Mouse (Mus musculus): ENCODE data around the gene Nr1h2. TPM values are rescaled to one million over a fixed set of nuclear protein-coding genes. Genes with fewer than 3 reads are reported as not detected.
A peak's percentile ranks its signal among the peaks of the same experiment; 100 is the strongest.

Gene Nr1h2
- total RNA-seq, 2 experiments from 2014 or later: 28.9 to 31.1 TPM

GRCm38 (mm10) chr7:44533746-44534045, 20.1 kb downstream of the Nr1h2 start:
- DNase-seq: no peak
- intact Hi-C loops (cut with DNase I): no loop called here

- intact Hi-C loops (cut with DNase I): no loop called here
- DNase-seq: no peak
These were observed 20.6 kb downstream of the Nr1h2 start for GRCm38 (mm10) chr7:44532918-44533745.

GRCm38 (mm10) chr7:44531946-44532732, 21.6 kb downstream of the Nr1h2 start, which contains the start of gene Spib:
Gene Spib (minus strand): TSS chr7:44532071.
- DNase-seq: no peak
- intact Hi-C loops (cut with DNase I): no loop called here

GRCm38 (mm10) chr7:44531207-44531606, 22.5 kb downstream of the Nr1h2 start:
- no peak for DNase-seq
- intact Hi-C loops (cut with DNase I): no loop called here

GRCm38 (mm10) chr7:44530507-44530906, 23.2 kb downstream of the Nr1h2 start:
- intact Hi-C loops (cut with DNase I): no loop called here

GRCm38 (mm10) chr7:44529518-44529917, 24.2 kb downstream of the Nr1h2 start:
- no peak for DNase-seq
- intact Hi-C loops (cut with DNase I): no loop called here

More at GRCm38 (mm10) chr7:44530507-44530906, 23.2 kb downstream of the Nr1h2 start:
- no peak for DNase-seq

- intact Hi-C loops (cut with DNase I): no loop called here
- DNase-seq: peak; percentile 67 to 79
These were observed 26.0 kb downstream of the Nr1h2 start for GRCm38 (mm10) chr7:44527483-44528398.

GRCm38 (mm10) chr7:44526414-44527154, 27.2 kb downstream of the Nr1h2 start:
- intact Hi-C loops (cut with DNase I): no loop called here

GRCm38 (mm10) chr7:44525126-44525832, 28.5 kb downstream of the Nr1h2 start:
- intact Hi-C loops (cut with DNase I): no loop called here
- DNase-seq: peak; percentile 87 to 92

More at GRCm38 (mm10) chr7:44526414-44527154, 27.2 kb downstream of the Nr1h2 start:
- no peak for DNase-seq

GRCm38 (mm10) chr7:44524502-44524901, 29.2 kb downstream of the Nr1h2 start, which contains the start of gene Mybpc2:
Gene Mybpc2 (minus strand): TSS chr7:44524656.
- peak; percentile 65 to 74 for DNase-seq
- intact Hi-C loops (cut with DNase I): no loop called here

GRCm38 (mm10) chr7:44523056-44523455, 30.7 kb downstream of the Nr1h2 start:
- peak; percentile 49 to 55 for DNase-seq
- intact Hi-C loops (cut with DNase I): no loop called here

- DNase-seq: peak; percentile 50 to 54
- intact Hi-C loops (cut with DNase I): no loop called here
These were observed 32.0 kb downstream of the Nr1h2 start for GRCm38 (mm10) chr7:44521710-44522109.

- no peak for DNase-seq
- intact Hi-C loops (cut with DNase I): no loop called here
These were observed 32.8 kb downstream of the Nr1h2 start for GRCm38 (mm10) chr7:44520990-44521389.

- intact Hi-C loops (cut with DNase I): no loop called here
- no peak for DNase-seq
These were observed 34.4 kb downstream of the Nr1h2 start for GRCm38 (mm10) chr7:44519240-44519913.

- no peak for DNase-seq
- intact Hi-C loops (cut with DNase I): no loop called here
These were observed 46.3 kb downstream of the Nr1h2 start for GRCm38 (mm10) chr7:44507491-44507890.

GRCm38 (mm10) chr7:44501563-44502115, 52.1 kb downstream of the Nr1h2 start:
- DNase-seq: peak in 1 of 2 experiments; percentile 44
- intact Hi-C loops (cut with DNase I): no loop called here

- intact Hi-C loops (cut with DNase I): no loop called here
- peak in 1 of 2 experiments; percentile 21 for DNase-seq
These were observed 53.7 kb downstream of the Nr1h2 start for GRCm38 (mm10) chr7:44500046-44500445.
